Comparison of ENCODE assay signal across 21 mouse cellular contexts in the genomic region with DNA sequence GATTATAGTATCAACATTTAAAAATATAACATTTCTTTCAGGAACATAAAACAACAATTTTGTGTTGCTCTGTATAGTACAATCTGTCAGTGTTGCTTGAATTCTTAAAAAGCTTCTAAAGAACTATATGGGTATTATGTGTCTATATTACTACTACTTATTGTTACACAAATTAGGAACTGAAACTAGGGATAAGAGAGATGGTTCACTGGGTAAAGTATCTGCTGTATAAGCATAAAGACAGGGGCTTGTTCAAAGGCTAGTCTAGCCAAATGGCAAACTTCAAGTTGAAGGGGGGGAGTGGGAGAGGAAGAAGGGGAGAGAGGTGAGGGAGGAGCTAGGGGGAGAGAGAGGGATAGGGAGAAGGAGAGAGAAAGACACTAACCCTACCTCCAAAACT.
DNase-seq lines count a peak whose midpoint lies in the region; ATAC-seq lines count a peak whose summit lies in the region.
"Had no signal": no experiment of that assay in that cellular context is flagged by ENCODE, and none has a peak within 500 bp of the region (broad histone marks: within the 10 kb centered on the region; RNA-seq: fewer than 3 reads in every experiment).

No protein-coding gene starts in this region.

- no peaks in the 10 kb centered on the region for H3K36me3 ChIP-seq in splenic B cell, adult 2 months (ENCODE audit: control insufficient read depth, insufficient read depth, low read length, poor library complexity, severe bottlenecking)
- peaks cover 8% of the 10 kb centered on the region for H3K36me3 ChIP-seq in hindbrain, embryonic 13.5 days
- H3K36me3 ChIP-seq: forebrain, embryonic 15.5 days had no signal

- H3K4me1 ChIP-seq in hindbrain, embryonic 13.5 days (replicated peaks), result no peaks in the 10 kb centered on the region
- H3K4me1 ChIP-seq: embryonic facial prominence, embryonic 10.5 days; embryonic facial prominence, embryonic 12.5 days; forebrain, embryonic 13.5 days; forebrain, embryonic 15.5 days had no signal

- H3K4me2 ChIP-seq in hindbrain, embryonic 13.5 days, result no peak overlapping the region
- H3K4me2 ChIP-seq: embryonic facial prominence, embryonic 12.5 days; forebrain, embryonic 13.5 days; forebrain, embryonic 15.5 days had no signal

- H3K9ac ChIP-seq in hindbrain, embryonic 13.5 days, result no peak overlapping the region
- H3K9ac ChIP-seq: embryonic facial prominence, embryonic 12.5 days; forebrain, embryonic 13.5 days; forebrain, embryonic 15.5 days; forebrain, postnatal 0 days had no signal

- no peaks in the 10 kb centered on the region for H3K27me3 ChIP-seq in splenic B cell, adult 2 months (ENCODE audit: control insufficient read depth, insufficient read depth, low read length, poor library complexity, severe bottlenecking)
- H3K27me3 ChIP-seq in hindbrain, embryonic 13.5 days, result no peaks in the 10 kb centered on the region
- H3K27me3 ChIP-seq: embryonic facial prominence, embryonic 12.5 days; forebrain, embryonic 13.5 days; forebrain, embryonic 15.5 days had no signal

- no peaks in the 10 kb centered on the region for H3K9me3 ChIP-seq in hindbrain, embryonic 13.5 days
- H3K9me3 ChIP-seq: embryonic facial prominence, embryonic 10.5 days; embryonic facial prominence, embryonic 12.5 days; forebrain, embryonic 13.5 days; forebrain, embryonic 15.5 days had no signal

- H3K4me3 ChIP-seq in hindbrain, embryonic 13.5 days, result no peak overlapping the region
- H3K4me3 ChIP-seq: embryonic facial prominence, embryonic 10.5 days; embryonic facial prominence, embryonic 12.5 days; forebrain, embryonic 13.5 days; forebrain, embryonic 15.5 days had no signal

- peak; percentile 36 for DNase-seq in A20 (ENCODE audit: low read depth, low spot score)
- peak; percentile 31 for DNase-seq in splenic B cell, adult 2 months (ENCODE audit: low read depth, low spot score)
- no peak for DNase-seq in heart, postnatal 4 days
- DNase-seq in layer of hippocampus, adult 11-12 months (ENCODE audit: low spot score), result no peak
- DNase-seq: adrenal gland, adult 2 months; adrenal gland, postnatal 10 days; adrenal gland, postnatal 25 days; cerebellum, adult 11 months; cerebellum, adult 18-20 months; cerebellum, adult 8-10 months; cerebellum, adult 9-11 months; cerebellum, postnatal 14 days; cerebellum, postnatal 36 days; forebrain, postnatal 0 days had no signal

- 0 out of 2 replicates have a peak, but pooled peaks have one; percentile 39 for ATAC-seq in common myeloid progenitor, adult 5-6 weeks (replicated peaks; ENCODE audit: low read depth, poor library complexity, severe bottlenecking)
- peak; percentile 74 for ATAC-seq in megakaryocyte, adult 5-6 weeks (ENCODE audit: poor library complexity, severe bottlenecking)
- ATAC-seq in hindbrain, embryonic 13.5 days (ENCODE audit: low FRiP score), result no peak
- ATAC-seq: forebrain, embryonic 13.5 days; forebrain, embryonic 15.5 days; forebrain, postnatal 0 days had no signal

- no peak overlapping the region for H3K27ac ChIP-seq in hindbrain, embryonic 13.5 days
- H3K27ac ChIP-seq: embryonic facial prominence, embryonic 10.5 days; embryonic facial prominence, embryonic 12.5 days; forebrain, embryonic 13.5 days; forebrain, embryonic 15.5 days had no signal

Comparison
In these comparisons a context has a peak if more than half of its experiments do, and no peak if none do; other contexts are left out.
1. DNase-seq: peak in A20 (single experiment) and splenic B cell, adult 2 months (single experiment); none in heart, postnatal 4 days (single experiment) and layer of hippocampus, adult 11-12 months (single experiment).